Mouse (Mus musculus): Measurements from ENCODE around the gene Tab1.

- TF ChIP-seq CTCF (IDR thresholded peaks at IDR 0.05; ENCODE audit: borderline replicate concordance, extremely low read depth, insufficient read depth, insufficient read length) (no peak), POLR2A (IDR thresholded peaks at IDR 0.05; ENCODE audit: borderline replicate concordance, extremely low read depth, insufficient read depth, insufficient read length, poor library complexity, severe bottlenecking) (no peak)
These were observed 27.8 kb downstream of the Tab1 start for GRCm38 (mm10) chr15:80160726-80161125.

Measured in brain, embryonic 14.5 days (tissue).